Mouse (Mus musculus) skeletal muscle tissue, adult 2 months (tissue): ENCODE data around the gene Ptma.
A peak's percentile ranks its signal among the peaks of the same experiment; 100 is the strongest.

Experiments
- DNase-seq: peaks from one replicate; pipeline ENCODE4 v3.0.0-alpha.2; 2012; ENCODE audit warnings: low read depth, low spot score

Ptma gene

DNA sequence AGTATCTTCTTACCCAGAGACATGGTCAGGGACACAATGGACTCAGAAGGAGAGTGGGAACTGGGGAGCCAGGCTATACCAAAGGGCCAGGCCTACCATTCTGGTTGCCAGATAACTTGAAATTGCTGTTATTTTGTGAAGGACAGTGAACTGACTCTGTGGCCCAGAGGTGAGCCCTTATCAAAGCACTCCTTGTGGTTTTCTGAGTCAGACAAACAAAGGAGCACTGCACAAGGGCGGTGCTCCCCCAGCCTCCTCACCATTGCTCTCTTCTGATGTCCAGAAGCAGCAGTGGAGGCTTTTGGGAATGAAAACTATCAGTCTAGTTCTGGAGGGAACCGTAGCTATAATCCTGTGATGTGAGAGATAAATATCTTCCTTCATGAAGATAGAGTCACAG, 16.1 kb downstream of the Ptma start:
- DNase-seq = no peak

DNA sequence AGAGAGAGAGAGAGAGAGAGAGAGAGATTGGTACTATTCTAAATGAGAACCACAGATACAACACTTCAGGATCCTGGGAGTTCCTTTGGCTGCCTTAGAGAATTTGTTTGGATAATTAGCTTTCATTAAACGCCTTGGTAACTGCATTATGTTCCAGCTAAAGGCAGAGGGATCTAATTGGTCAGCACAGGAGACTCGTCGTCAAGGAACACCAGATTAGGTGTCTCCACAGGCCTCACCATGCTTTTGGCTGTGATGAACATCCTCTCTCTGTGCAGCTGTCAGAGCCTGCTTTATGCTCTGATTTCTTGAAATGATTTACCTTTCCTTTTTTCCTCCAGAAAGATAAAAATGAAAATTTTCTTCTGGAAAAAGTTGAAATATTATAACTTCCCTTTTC, 20.3 kb downstream of the Ptma start:
- no peak for DNase-seq

DNA sequence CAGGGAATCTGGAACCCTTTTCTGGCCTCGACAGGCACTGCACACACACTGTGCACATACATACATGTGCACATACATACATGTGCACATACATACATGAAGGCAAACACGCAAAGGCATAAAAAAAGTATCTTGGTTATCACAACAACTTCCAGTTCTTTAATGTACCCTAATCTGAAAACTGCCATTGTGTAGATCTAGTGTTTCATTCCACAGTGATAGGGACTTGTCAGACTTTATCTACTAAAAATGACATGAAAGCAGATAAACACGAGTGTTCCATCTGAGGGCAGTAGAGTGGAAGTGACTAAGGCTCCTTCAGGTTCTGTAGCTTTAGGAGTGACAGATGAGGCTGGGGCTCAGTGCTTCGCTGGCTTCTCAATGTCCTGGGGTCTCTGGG, 24.8 kb downstream of the Ptma start:
- DNase-seq = no peak

DNA sequence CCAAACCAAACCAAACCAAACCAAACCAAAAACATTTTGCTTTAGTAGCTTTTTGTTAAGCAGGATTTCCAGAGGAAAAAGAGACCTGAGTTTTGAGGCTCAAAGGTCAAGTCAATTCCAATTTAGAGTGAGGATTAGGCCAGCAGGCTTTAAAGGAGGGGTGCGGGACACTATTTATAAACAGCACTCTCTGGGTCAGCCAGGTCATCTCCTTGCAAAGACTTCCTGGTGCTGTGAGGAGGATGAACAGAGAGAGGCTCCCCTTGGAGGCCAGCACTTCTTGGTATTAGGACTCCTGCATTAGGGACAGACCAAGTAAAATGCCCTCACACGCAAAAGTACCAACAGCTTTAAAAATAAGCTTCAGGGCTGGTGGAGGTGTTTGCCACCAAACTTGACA, 25.4 kb downstream of the Ptma start:
- no peak for DNase-seq

DNA sequence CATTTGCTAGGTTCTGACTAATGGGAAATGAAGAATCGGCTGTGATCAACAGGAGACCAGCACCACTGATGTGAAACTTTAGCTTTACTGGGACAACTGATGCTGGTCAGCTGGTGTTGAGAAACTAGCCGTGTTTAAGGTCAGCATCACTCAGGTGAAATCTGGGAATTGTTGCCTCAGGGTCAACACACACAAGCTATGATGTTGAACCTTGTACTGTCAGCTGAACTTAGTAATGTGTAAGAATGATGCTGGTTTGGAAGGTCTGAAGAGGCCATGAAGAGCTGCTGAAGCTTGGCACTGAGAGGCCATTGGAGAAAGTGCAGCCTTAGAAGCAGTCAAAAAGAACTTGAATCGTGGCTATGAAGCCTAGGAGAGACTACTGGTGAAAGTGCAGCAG, 29.1 kb downstream of the Ptma start:
- DNase-seq = no peak

DNA sequence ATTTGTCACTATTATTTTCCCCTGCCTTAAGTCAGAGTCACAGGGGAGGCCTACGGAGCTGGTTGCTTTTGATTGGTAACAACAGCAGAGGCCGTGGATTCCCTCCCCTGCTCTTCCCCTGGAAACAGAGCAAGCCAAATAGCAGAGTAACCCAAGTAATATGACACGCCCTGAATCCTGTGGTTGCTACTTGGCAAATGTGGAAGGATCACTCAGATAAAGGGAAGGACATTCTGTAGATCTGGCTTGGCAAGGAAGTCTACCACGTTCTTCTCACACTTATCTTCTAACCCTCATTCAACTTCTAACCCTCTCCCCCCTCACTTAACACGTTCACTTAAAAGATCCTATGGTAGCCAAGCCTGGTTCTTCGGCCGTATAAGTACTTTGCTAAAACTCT, 31.3 kb downstream of the Ptma start:
- peak; percentile 60 for DNase-seq

DNA sequence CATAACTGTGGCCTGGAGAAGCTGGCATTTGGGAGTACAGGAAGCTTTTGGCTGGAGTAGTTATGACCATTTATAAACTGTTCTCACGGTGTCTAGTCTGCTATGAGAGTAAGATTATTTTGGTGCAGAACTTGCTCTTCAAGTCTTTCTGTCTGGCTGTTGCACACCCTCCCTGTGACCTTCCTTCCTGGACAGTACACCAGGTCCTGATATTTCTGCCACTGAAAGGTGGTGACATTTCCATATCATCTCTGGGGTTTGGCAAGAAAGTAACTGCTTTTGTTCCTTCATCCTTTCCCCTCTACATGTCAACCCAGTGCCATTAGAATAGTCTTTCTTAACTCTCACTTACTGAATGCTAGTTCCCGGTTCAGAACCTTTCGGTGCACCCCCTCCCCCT, 32.7 kb downstream of the Ptma start:
- no peak for DNase-seq

DNA sequence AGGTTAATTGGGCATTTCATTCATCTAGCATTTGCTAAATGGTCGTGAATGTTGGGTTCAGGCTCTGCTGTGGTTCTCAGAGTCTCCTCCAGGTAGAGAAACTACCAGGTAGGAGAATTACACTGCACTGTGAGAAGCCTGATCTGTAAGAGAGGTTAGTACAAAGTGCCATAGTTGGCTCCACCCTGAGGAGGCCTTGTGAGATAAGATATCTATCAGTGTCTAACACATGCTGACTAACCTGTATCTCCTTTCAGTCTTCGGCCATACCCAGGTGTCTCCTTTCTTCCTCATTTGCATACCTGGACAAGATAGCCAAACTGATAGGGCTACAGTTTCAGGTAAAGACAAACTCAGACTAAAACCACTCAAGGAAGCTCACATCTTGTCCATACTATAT, 36.1 kb downstream of the Ptma start:
- DNase-seq = no peak

DNA sequence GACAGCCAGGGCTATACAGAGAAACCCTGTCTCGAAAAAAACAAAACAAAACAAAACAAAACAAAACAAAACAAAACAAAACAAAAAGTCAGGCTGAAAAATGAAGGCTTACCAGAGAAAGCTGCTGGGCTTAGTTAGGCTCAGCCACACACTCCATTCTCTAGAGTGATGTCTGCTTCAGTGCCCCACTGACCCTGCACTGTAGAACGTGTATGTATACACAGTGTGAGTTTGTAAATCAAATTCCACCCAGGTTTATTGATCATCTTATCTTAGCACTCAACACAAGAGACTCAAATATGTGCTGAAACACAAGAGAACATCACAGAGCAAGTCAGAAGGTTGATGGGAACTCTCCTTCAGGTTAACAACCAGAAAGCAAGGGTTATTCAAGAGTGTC, 41.9 kb downstream of the Ptma start:
- no peak for DNase-seq

DNA sequence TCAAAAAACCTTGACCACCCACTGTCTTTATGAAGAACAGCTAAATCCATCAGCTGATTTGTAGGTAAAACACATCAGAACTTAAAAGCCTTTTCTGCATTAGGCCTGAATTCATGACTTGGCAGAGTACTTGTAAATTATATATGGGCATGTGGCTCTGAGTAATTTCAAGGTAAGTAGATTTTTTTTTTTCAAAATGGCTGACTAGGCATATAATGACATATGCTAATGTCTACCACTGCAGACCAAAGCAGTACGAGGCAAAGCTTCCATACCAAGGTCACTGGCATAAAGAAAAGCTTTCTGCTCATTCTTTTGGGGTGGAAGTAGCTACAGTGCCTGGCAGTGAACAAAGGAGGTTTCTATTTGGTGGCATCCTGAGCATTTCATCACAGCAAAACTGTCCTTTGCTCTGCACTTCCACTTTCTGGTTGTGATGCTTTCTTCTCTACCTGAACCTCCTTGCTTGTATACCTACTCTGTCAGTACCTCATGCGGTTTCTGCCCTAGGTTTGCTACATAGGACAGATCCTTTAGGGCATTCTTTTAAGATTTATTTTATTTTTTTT, 42.9 kb downstream of the Ptma start:
- no peak for DNase-seq

DNA sequence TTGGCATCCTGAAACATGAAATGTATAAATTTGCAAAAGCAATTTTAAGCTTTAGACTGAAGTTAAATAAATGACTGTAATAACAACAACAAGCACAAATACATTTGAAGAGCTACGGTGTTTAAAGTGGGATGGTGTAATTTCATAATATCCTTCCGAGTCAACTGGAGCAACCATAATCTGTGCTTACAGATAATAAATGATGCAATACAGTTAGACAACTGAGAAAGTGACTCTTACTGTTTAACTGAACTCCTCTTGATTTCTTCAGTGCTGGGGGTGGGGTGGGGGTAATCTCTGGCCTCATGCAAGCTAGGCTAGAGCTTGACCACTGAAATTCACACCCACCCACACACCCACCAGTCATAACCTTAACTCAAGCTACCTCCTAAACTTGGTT, 44.9 kb downstream of the Ptma start:
- no peak for DNase-seq

DNA sequence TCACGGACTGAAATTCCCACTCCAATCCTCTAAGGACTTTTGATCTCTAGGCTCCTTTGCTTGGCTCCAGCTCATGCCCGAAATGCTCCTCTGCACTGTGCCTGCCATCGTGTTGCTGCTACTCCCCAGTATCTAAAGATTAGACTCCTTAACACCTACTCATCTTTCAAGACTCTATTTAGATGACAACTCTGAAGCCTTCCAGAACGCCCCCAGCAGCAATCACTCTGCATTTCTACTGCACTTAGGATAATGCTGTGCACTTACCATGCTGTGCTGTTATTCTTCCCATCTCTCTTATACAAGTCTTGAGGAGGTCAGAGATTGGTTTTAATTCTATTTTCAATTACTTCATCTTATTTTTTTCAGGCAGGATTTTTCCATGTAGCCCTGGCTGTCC, 45.4 kb downstream of the Ptma start:
- DNase-seq = no peak
